Mouse (Mus musculus) cortical plate, adult 2 months (tissue): Measurements from ENCODE around the gene Tmprss13.

Experiments used
- CTCF ChIP-seq: fragments of 200-500 bp; IDR thresholded peaks from 2 replicates; pipeline ENCODE4 v1.5.1; 2011; ENCODE audit warnings: mild to moderate bottlenecking, control low read depth, low read length; ENCODE audit not compliant: insufficient read depth; ENCODE audit errors: extremely low read depth
- POLR2A ChIP-seq: fragments of 200-500 bp; IDR thresholded peaks from 2 replicates; pipeline ENCODE4 v1.6.1; 2011; ENCODE audit warnings: mild to moderate bottlenecking, low read length, control low read depth; ENCODE audit not compliant: insufficient read depth; ENCODE audit errors: extremely low read depth

DNA sequence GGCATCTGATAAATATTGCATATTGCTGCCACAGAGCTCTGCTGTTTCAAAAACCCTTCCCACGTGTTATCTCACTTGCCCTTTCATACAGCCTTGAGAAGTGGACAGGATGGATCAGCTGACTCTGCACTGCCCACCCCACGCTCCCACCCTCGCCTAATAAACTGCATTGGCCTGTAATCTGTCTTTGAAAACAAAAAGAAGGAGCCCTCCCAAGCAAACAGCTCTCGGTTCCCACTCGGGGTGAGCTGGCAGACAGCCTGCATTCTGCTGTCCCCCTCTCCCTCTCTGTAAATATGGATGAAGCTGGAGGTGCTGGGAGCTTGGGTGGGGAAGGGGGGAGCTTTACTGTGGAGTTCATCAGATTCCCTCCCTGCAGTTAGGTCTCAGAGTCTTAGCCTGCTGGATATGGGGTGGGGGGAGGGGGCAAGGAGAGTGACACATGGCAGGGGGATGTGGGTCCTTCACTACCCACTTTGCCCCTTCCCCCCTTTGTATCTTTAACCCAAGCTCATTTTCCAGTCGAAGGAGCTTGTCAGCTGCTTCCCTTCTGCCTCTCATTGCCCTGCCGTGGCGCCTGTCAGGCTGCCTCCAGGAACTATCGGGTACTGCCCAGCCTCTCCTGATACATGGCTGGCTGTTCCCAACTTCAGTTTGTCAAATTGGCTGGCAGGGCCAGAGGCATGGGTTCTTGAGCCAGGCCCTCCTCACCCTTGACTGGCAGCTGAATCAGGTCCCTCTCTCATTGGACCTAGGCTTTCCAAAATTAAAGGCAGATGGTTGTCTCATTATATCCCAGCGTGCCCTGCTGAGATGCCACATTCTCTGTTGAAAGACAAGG, 61.7 kb downstream of the Tmprss13 start:
- TF ChIP-seq CTCF (no peak), POLR2A (no peak)
